Mouse (Mus musculus) lung, adult 2 months (tissue): ENCODE data around the gene Cdk14. TPM values are rescaled to one million over a fixed set of nuclear protein-coding genes. Genes with fewer than 3 reads are reported as not detected.

Experiments used
- DNase-seq: peaks from one replicate; pipeline ENCODE4 v3.0.0; 2022
- H3K4me1 ChIP-seq: fragments of 200-500 bp; 2 replicates; pipeline ENCODE4 v1.6.1; 2011; ENCODE audit warnings: low read length; ENCODE audit not compliant: control insufficient read depth, insufficient read depth
- H3K4me3 ChIP-seq: fragments of 200-500 bp; replicated peaks from 2 replicates; pipeline ENCODE3; 2011; ENCODE audit warnings: low read depth, mild to moderate bottlenecking, control low read depth, low read length; ENCODE audit errors: extremely low read depth
- CTCF ChIP-seq: fragments of 200-500 bp; IDR thresholded peaks from 2 replicates; pipeline ENCODE4 v1.5.1; 2011; ENCODE audit warnings: mild to moderate bottlenecking, low read length, control low read depth; ENCODE audit not compliant: insufficient read depth
- POLR2A ChIP-seq: fragments of 200-500 bp; IDR thresholded peaks from 2 replicates; pipeline ENCODE4 v1.6.1; 2011; ENCODE audit warnings: low read depth, mild to moderate bottlenecking, control low read depth, low read length, borderline replicate concordance; ENCODE audit errors: extremely low read depth
- WGBS: fragments of 180-500 bp; shearing (Covaris S2); methylation state at CpG from one replicate; pipeline ENCODE4 v1.1.7; 2018; 5-methylcytosine and 5-hydroxymethylcytosine counted together
- polyA plus RNA-seq: library from polyadenylated mRNA; depleted of rRNA; stranded (reverse); fragments of >200 nt; gene quantifications from 2 replicates; pipeline ENCODE4 v1.2.3, GENCODE M21; 2012

The Cdk14 gene
- polyA plus RNA-seq, 1 experiment: 19.0 TPM

- H3K4me1 ChIP-seq: peaks cover 2% of the 10 kb centered on the region
- no peak for DNase-seq
- WGBS: 54% methylated on average over 4 of the region's 4 CpGs
- H3K4me3 ChIP-seq: no peak overlapping the region
- TF ChIP-seq CTCF (no peak), POLR2A (no peak)
Measured at GRCm38 (mm10) chr5:5226966-5227365, 193.1 kb downstream of the Cdk14 start.

DNA sequence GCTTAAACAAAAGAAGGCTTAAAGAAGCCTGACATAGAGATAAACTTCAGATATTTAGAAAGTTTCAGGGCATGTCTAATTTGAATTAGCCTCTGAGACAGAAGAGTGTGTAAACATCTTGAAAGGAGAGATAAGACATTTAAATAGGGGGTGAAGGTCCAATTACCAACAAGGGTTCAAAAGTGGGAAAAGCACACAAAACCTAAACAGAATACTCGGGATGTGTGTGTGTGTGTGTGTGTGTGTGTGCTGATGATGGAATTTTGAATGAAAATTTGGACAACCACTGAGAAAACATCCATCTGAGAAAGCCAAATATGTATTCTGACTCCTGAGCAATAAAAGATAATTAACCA is 208.4 kb downstream of the Cdk14 start:
- no peak for DNase-seq
- Histone ChIP-seq H3K4me3 (no peak overlapping the region), H3K4me1 (peaks cover 10% of the 10 kb centered on the region)
- 40% methylated on average over 1 of the region's 1 CpGs for WGBS
- TF ChIP-seq POLR2A: no peak
- no peak for TF ChIP-seq CTCF

DNA sequence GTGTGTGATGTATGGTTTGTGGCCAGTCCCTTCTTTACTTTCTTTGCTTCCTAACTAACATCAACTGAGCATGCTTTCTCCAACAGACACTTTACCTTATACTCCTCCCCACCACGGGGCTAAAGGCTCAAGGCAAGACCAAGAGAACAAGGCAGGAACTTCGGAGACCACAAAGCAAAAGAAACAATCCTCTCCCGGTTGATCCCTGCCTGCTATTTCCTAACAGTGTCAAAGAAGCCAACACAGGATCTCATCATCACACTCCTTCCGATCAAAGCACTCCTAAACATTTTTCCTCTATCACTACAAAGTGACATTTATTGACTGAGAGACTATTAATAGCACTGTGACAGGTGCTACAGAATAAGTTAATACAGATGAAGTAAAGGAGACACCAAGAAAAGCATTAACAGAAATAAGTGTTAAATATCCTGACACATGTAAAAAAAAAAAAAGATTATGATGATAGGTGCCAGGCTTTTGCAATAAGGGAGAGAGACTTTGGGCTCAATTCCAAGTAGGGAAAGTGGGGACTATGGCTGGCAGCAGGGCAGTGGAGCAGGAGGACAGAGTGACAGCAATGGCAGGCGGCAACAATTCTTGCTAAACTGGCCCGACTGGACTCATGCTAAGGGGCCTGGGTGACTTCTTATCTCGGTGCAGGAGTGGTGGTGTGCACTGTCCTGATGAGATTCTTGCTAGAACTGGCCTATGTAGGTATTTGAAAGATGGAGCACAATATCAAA is 208.9 kb downstream of the Cdk14 start:
- 20% methylated on average over 7 of the region's 7 CpGs for WGBS
- no peak for DNase-seq
- TF ChIP-seq CTCF (no peak), POLR2A (no peak)
- Histone ChIP-seq H3K4me1 (peaks cover 10% of the 10 kb centered on the region), H3K4me3 (no peak overlapping the region)

DNA sequence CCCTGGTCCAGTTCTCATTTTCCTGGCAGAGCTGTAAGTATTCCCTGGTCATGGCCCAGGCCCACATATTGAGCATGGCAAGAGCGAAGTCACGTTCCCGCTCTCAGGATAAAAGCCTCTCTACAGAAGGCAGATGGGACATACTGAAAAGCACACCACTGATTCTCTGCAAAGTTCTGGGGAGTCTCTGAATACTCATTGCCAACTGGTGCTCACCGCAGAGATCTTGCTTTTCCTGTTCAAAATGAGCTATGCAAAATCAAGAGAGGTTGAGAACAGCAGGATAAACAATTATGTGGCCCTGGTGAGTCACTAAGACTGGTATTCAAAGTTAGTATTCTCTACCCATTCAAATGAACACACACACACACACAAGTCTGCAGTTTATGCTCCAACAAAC is 212.1 kb downstream of the Cdk14 start:
- TF ChIP-seq POLR2A (no peak), CTCF (no peak)
- Histone ChIP-seq H3K4me3 (no peak overlapping the region), H3K4me1 (peaks cover 12% of the 10 kb centered on the region)
- DNase-seq: peak; percentile 13
- 68% methylated on average over 4 of the region's 4 CpGs for WGBS

DNA sequence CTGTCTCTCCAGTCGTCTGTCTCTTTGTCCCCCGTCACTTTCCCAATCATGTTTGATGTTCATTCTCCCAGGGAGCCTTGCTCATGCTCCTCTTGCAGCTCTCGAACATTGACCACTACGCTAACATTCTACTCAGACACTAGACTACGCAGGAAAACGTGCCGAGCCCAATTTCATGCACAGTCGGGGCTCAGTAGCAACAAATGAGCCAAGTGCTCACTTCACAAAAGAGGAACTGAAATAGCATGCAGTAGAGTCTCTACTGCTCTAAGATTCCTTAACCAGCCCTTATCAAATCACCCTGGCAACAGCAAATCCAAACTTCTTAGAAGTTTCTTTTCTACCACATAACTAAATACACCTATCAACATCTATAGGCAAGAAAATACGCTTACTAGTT is 214.1 kb downstream of the Cdk14 start:
- WGBS: 66% methylated on average over 9 of the region's 9 CpGs
- Histone ChIP-seq H3K4me1 (peaks cover 11% of the 10 kb centered on the region), H3K4me3 (no peak overlapping the region)
- no peak for DNase-seq
- TF ChIP-seq CTCF (no peak), POLR2A (no peak)

- no peak for DNase-seq
- WGBS: 89% methylated on average over 5 of the region's 5 CpGs
- TF ChIP-seq POLR2A (no peak), CTCF (no peak)
- no peak overlapping the region for H3K4me3 ChIP-seq
- H3K4me1 ChIP-seq: peaks cover 3% of the 10 kb centered on the region; the same call in 1 of the 2 replicates
Measured at GRCm38 (mm10) chr5:5194562-5195221, 225.4 kb downstream of the Cdk14 start.

- 19% methylated on average over 1 of the region's 1 CpGs for WGBS
- TF ChIP-seq POLR2A: no peak
- Histone ChIP-seq H3K4me1 (peaks cover 5% of the 10 kb centered on the region), H3K4me3 (no peak overlapping the region)
- no peak for DNase-seq
Measured at GRCm38 (mm10) chr5:5189590-5189989, 230.5 kb downstream of the Cdk14 start.

DNA sequence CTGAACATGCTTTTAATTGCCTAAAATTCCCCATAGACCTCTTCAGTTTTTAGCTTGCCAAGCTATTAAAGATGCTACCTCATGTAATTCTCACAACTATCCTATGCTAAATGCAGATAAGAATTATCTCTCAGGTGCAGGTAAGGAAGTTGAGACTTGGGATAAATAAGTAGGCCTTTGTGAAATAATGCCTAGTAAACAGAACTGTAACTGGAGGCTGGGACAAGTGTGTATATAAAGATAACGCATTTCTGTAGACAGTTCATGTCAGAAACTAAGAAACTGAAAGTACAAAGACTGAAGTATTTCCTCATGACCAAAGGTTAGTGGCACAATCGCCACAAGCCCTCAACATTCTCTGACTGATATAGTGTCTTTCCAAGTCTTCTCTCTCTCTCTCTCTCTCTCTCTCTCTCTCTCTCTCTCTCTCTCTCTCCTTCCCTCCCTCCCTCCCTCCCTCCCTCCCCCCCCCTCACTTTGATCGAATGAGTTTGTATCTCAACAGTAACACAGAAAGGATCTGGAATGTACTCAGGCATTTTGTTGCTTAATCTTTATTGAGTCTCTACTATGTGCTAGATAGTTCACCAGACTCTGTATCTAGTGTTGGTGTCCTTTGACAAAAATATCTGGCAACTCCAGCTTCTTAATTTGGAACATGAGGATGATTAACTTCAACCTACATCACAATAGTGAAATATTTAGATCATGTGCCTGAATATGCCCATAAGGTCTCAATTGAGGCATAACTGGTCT is 233.9 kb downstream of the Cdk14 start:
- TF ChIP-seq CTCF (no peak), POLR2A (no peak)
- Histone ChIP-seq H3K4me1 (peaks cover 5% of the 10 kb centered on the region), H3K4me3 (no peak overlapping the region)
- 21% methylated on average over 3 of the region's 3 CpGs for WGBS
- DNase-seq: no peak

DNA sequence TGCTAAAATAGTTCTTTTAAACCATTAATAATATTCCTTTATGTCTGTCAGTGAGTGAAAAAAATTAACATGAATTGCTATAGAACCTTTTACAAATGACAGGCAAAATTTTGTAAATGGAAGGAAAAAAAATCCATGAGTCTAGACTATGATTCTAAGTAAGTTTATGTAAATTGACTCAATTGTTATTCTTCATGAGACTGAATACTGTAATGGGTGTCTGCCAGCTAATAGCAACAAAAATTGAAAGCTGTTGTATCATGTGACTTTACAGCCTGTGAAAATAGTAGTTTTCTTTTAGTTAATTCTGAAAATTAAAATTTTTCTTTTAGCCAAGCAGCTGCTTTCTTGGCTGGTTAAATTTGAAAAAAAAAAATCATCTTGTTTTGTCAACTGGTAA is 234.6 kb downstream of the Cdk14 start:
- no peak for DNase-seq
- Histone ChIP-seq H3K4me3 (no peak overlapping the region), H3K4me1 (peaks cover 2% of the 10 kb centered on the region)
- TF ChIP-seq POLR2A (no peak), CTCF (no peak)
